Mouse (Mus musculus): ENCODE data around the gene Ube2a. TPM values are rescaled to one million over a fixed set of nuclear protein-coding genes. Genes with fewer than 3 reads are reported as not detected.

The Ube2a gene
- 130 and 144 TPM in 2 replicates for polyA plus RNA-seq (2014; fragmentation: Nextera tagmentation; extraction: Ambion mirVana)

GRCm38 (mm10) chrX:36873765-36874164, at the start of gene Ube2a, which contains the start of gene C330007P06Rik:
Gene Ube2a, plus strand, starts transcription at chrX:36873900.
Gene C330007P06Rik, minus strand, starts transcription at chrX:36874111.
- no peaks in the 10 kb centered on the region for H3K4me1 ChIP-seq (ENCODE audit: control insufficient read depth, insufficient read depth, low read length)
- peak; percentile 19 for ATAC-seq
- H3K27ac ChIP-seq (ENCODE audit: low read depth, low read length) = peak within 1 kb of the TSS; percentile 72; the same call in 1 of the 2 replicates
- WGBS = 40% methylated on average over 8 of the region's 8 CpGs
- peak within 1 kb of the TSS; percentile 59 for H3K4me3 ChIP-seq (ENCODE audit: low read depth, low read length)
- H3K36me3 ChIP-seq (ENCODE audit: control insufficient read depth, insufficient read depth, low read length) = no peaks in the 10 kb centered on the region
- H3K27me3 ChIP-seq (replicated peaks; ENCODE audit: control insufficient read depth, insufficient read depth, low read length) = no peaks in the 10 kb centered on the region
- DNase-seq (ENCODE audit: low spot score) = no peak
- H3K9me3 ChIP-seq (replicated peaks; ENCODE audit: control insufficient read depth, low read length) = no peaks in the 10 kb centered on the region
- peak within 1 kb of the TSS; percentile 61 for H3K4me2 ChIP-seq (ENCODE audit: low read length)
- peak within 1 kb of the TSS; percentile 77 for H3K9ac ChIP-seq (ENCODE audit: low read length)

- no peaks in the 10 kb centered on the region for H3K4me1 ChIP-seq (ENCODE audit: control insufficient read depth, insufficient read depth, low read length)
- WGBS = 87% methylated on average over 10 of the region's 10 CpGs
- no peak overlapping the region for H3K4me2 ChIP-seq (ENCODE audit: low read length)
- no peaks in the 10 kb centered on the region for H3K27me3 ChIP-seq (replicated peaks; ENCODE audit: control insufficient read depth, insufficient read depth, low read length)
- ATAC-seq (no peak), DNase-seq (ENCODE audit: low spot score) (no peak)
- H3K27ac ChIP-seq (ENCODE audit: low read depth, low read length) = no peak overlapping the region
- H3K9ac ChIP-seq (ENCODE audit: low read length) = no peak overlapping the region
- no peaks in the 10 kb centered on the region for H3K9me3 ChIP-seq (replicated peaks; ENCODE audit: control insufficient read depth, low read length)
- H3K36me3 ChIP-seq (ENCODE audit: control insufficient read depth, insufficient read depth, low read length) = no peaks in the 10 kb centered on the region
- H3K4me3 ChIP-seq (ENCODE audit: low read depth, low read length) = no peak overlapping the region
Observed at GRCm38 (mm10) chrX:36823932-36824711, 49.6 kb upstream of the Ube2a start.

- WGBS = 47% methylated on average over 2 of the region's 2 CpGs
- Histone ChIP-seq H3K4me2 (ENCODE audit: low read length) (no peak overlapping the region), H3K27ac (ENCODE audit: low read depth, low read length) (no peak overlapping the region), H3K4me3 (ENCODE audit: low read depth, low read length) (no peak overlapping the region), H3K27me3 (replicated peaks; ENCODE audit: control insufficient read depth, insufficient read depth, low read length) (no peaks in the 10 kb centered on the region), H3K4me1 (ENCODE audit: control insufficient read depth, insufficient read depth, low read length) (no peaks in the 10 kb centered on the region), H3K9ac (ENCODE audit: low read length) (no peak overlapping the region), H3K9me3 (replicated peaks; ENCODE audit: control insufficient read depth, low read length) (no peaks in the 10 kb centered on the region), H3K36me3 (ENCODE audit: control insufficient read depth, insufficient read depth, low read length) (no peaks in the 10 kb centered on the region)
- DNase-seq (ENCODE audit: low spot score) (no peak), ATAC-seq (no peak)
Observed at GRCm38 (mm10) chrX:36825032-36825431, 48.7 kb upstream of the Ube2a start.

GRCm38 (mm10) chrX:36826873-36827272, 46.8 kb upstream of the Ube2a start:
- 88% methylated on average over 5 of the region's 5 CpGs for WGBS
- H3K4me3 ChIP-seq (ENCODE audit: low read depth, low read length) = no peak overlapping the region
- no peak for ATAC-seq
- H3K9me3 ChIP-seq (replicated peaks; ENCODE audit: control insufficient read depth, low read length) = no peaks in the 10 kb centered on the region
- H3K4me1 ChIP-seq (ENCODE audit: control insufficient read depth, insufficient read depth, low read length) = no peaks in the 10 kb centered on the region
- H3K9ac ChIP-seq (ENCODE audit: low read length) = no peak overlapping the region
- no peaks in the 10 kb centered on the region for H3K27me3 ChIP-seq (replicated peaks; ENCODE audit: control insufficient read depth, insufficient read depth, low read length)
- no peak for DNase-seq (ENCODE audit: low spot score)
- no peak overlapping the region for H3K27ac ChIP-seq (ENCODE audit: low read depth, low read length)
- no peak overlapping the region for H3K4me2 ChIP-seq (ENCODE audit: low read length)
- no peaks in the 10 kb centered on the region for H3K36me3 ChIP-seq (ENCODE audit: control insufficient read depth, insufficient read depth, low read length)

GRCm38 (mm10) chrX:36830271-36830670, 43.4 kb upstream of the Ube2a start:
- Histone ChIP-seq H3K4me2 (ENCODE audit: low read length) (no peak overlapping the region), H3K9me3 (replicated peaks; ENCODE audit: control insufficient read depth, low read length) (no peaks in the 10 kb centered on the region), H3K4me1 (ENCODE audit: control insufficient read depth, insufficient read depth, low read length) (no peaks in the 10 kb centered on the region), H3K27ac (ENCODE audit: low read depth, low read length) (no peak overlapping the region), H3K9ac (ENCODE audit: low read length) (no peak overlapping the region), H3K4me3 (ENCODE audit: low read depth, low read length) (no peak overlapping the region), H3K36me3 (ENCODE audit: control insufficient read depth, insufficient read depth, low read length) (no peaks in the 10 kb centered on the region), H3K27me3 (replicated peaks; ENCODE audit: control insufficient read depth, insufficient read depth, low read length) (no peaks in the 10 kb centered on the region)
- ATAC-seq (peak; percentile 32; the same call in 1 of the 2 replicates), DNase-seq (ENCODE audit: low spot score) (peak; percentile 54)
- WGBS = 30% methylated on average over 5 of the region's 5 CpGs

GRCm38 (mm10) chrX:36831632-36832031, 42.1 kb upstream of the Ube2a start:
- 78% methylated on average over 4 of the region's 4 CpGs for WGBS
- no peaks in the 10 kb centered on the region for H3K36me3 ChIP-seq (ENCODE audit: control insufficient read depth, insufficient read depth, low read length)
- ATAC-seq (no peak), DNase-seq (ENCODE audit: low spot score) (no peak)
- H3K9ac ChIP-seq (ENCODE audit: low read length) = no peak overlapping the region
- no peaks in the 10 kb centered on the region for H3K27me3 ChIP-seq (replicated peaks; ENCODE audit: control insufficient read depth, insufficient read depth, low read length)
- no peaks in the 10 kb centered on the region for H3K4me1 ChIP-seq (ENCODE audit: control insufficient read depth, insufficient read depth, low read length)
- no peak overlapping the region for H3K4me2 ChIP-seq (ENCODE audit: low read length)
- no peaks in the 10 kb centered on the region for H3K9me3 ChIP-seq (replicated peaks; ENCODE audit: control insufficient read depth, low read length)
- no peak overlapping the region for H3K4me3 ChIP-seq (ENCODE audit: low read depth, low read length)
- H3K27ac ChIP-seq (ENCODE audit: low read depth, low read length) = no peak overlapping the region

GRCm38 (mm10) chrX:36833397-36834084, 40.2 kb upstream of the Ube2a start:
- H3K4me1 ChIP-seq (ENCODE audit: control insufficient read depth, insufficient read depth, low read length) = no peaks in the 10 kb centered on the region
- H3K27me3 ChIP-seq (replicated peaks; ENCODE audit: control insufficient read depth, insufficient read depth, low read length) = no peaks in the 10 kb centered on the region
- H3K9ac ChIP-seq (ENCODE audit: low read length) = 0 out of 2 replicates have a peak overlapping the region, but pooled peaks have one; percentile 25
- ATAC-seq (peak; percentile 67), DNase-seq (ENCODE audit: low spot score) (peak; percentile 75)
- no peaks in the 10 kb centered on the region for H3K9me3 ChIP-seq (replicated peaks; ENCODE audit: control insufficient read depth, low read length)
- H3K4me2 ChIP-seq (ENCODE audit: low read length) = peak overlapping the region; percentile 44
- no peak overlapping the region for H3K27ac ChIP-seq (ENCODE audit: low read depth, low read length)
- H3K4me3 ChIP-seq (ENCODE audit: low read depth, low read length) = peak overlapping the region; percentile 14; the same call in 1 of the 2 replicates
- whole genome bisulfite sequencing = 37% methylated on average over 19 of the region's 19 CpGs
- H3K36me3 ChIP-seq (ENCODE audit: control insufficient read depth, insufficient read depth, low read length) = no peaks in the 10 kb centered on the region

GRCm38 (mm10) chrX:36837069-36837676, 36.5 kb upstream of the Ube2a start:
- H3K9ac ChIP-seq (ENCODE audit: low read length) = no peak overlapping the region
- H3K4me3 ChIP-seq (ENCODE audit: low read depth, low read length) = no peak overlapping the region
- H3K27me3 ChIP-seq (replicated peaks; ENCODE audit: control insufficient read depth, insufficient read depth, low read length) = no peaks in the 10 kb centered on the region
- H3K4me1 ChIP-seq (ENCODE audit: control insufficient read depth, insufficient read depth, low read length) = no peaks in the 10 kb centered on the region
- H3K36me3 ChIP-seq (ENCODE audit: control insufficient read depth, insufficient read depth, low read length) = no peaks in the 10 kb centered on the region
- WGBS = 72% methylated on average over 6 of the region's 6 CpGs
- ATAC-seq (no peak), DNase-seq (ENCODE audit: low spot score) (no peak)
- no peak overlapping the region for H3K27ac ChIP-seq (ENCODE audit: low read depth, low read length)
- H3K9me3 ChIP-seq (replicated peaks; ENCODE audit: control insufficient read depth, low read length) = no peaks in the 10 kb centered on the region
- H3K4me2 ChIP-seq (ENCODE audit: low read length) = no peak overlapping the region
